Mouse (Mus musculus): Measurements from ENCODE around the gene Lilr4b.

- TF ChIP-seq CTCF (conservative IDR thresholded peaks at IDR 0.05; ENCODE audit: insufficient read depth, insufficient read length, low read depth, low read length) (no peak), POLR2A (IDR thresholded peaks at IDR 0.05; ENCODE audit: low read depth, low read length) (no peak)
Measured at GRCm38 (mm10) chr10:51453616-51454298, 26.7 kb upstream of the Lilr4b start.
